25 mouse cellular contexts compared by ENCODE assay signal in the genomic region with DNA sequence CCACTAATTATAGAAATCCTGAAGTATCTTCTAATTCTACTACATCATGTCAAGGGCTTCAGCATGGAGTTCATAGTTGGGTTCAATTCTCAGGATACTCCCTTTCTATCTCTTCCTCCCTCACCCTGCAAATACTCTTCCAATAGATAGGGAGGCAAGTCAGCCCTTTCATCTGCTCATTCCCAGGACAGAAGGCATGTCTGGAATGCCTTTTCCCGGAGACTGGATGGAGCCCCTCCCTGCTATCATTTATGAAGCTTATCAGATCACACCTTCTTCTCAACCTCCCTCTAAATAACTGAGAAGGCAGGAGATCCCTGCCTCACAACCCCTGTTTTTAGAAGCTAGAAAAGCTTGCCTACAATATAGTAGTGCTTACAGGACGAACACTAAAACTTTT.
"Had no signal": no experiment of that assay in that cellular context is flagged by ENCODE, and none has a peak within 500 bp of the region (broad histone marks: within the 10 kb centered on the region; RNA-seq: fewer than 3 reads in every experiment).

No protein-coding gene starts in this region.

- H3K4me2 ChIP-seq: limb, embryonic 12.5 days; limb, embryonic 15.5 days; liver, embryonic 11.5 days; lung, embryonic 15.5 days; midbrain, embryonic 12.5 days; midbrain, embryonic 15.5 days; neural tube, embryonic 12.5 days; neural tube, embryonic 15.5 days had no signal

- H3K36me3 ChIP-seq: limb, embryonic 12.5 days; limb, embryonic 15.5 days; lung, embryonic 15.5 days; midbrain, embryonic 12.5 days; midbrain, embryonic 15.5 days; neural tube, embryonic 12.5 days; neural tube, embryonic 15.5 days had no signal

- DNase-seq: kidney, adult 8-10 months; kidney, postnatal 14 days; layer of hippocampus, adult 9-11 months; left cerebral cortex, postnatal 4 days; liver, postnatal 0 days; lung, postnatal 14 days; lung, postnatal 4 days; right cerebral cortex, adult 18-20 months; right cerebral cortex, postnatal 14 days; right cerebral cortex, postnatal 4 days; thymus, adult 2 months; thymus, postnatal 14 days; thymus, postnatal 4 days had no signal

- H3K27ac ChIP-seq: layer of hippocampus, adult 2 months; left cerebral cortex, adult 2 months; limb, embryonic 12.5 days; limb, embryonic 15.5 days; liver, embryonic 14.5 days; lung, embryonic 15.5 days; midbrain, embryonic 12.5 days; midbrain, embryonic 15.5 days; neural tube, embryonic 12.5 days; neural tube, embryonic 15.5 days; stomach, postnatal 0 days had no signal

- ATAC-seq: liver, postnatal 0 days; midbrain, embryonic 15.5 days had no signal

- H3K27me3 ChIP-seq: limb, embryonic 12.5 days; limb, embryonic 15.5 days; lung, embryonic 15.5 days; midbrain, embryonic 12.5 days; midbrain, embryonic 15.5 days; neural tube, embryonic 12.5 days; neural tube, embryonic 15.5 days had no signal

- H3K9ac ChIP-seq: limb, embryonic 12.5 days; limb, embryonic 15.5 days; liver, embryonic 14.5 days; liver, postnatal 0 days; lung, embryonic 15.5 days; midbrain, embryonic 12.5 days; midbrain, embryonic 15.5 days; neural tube, embryonic 12.5 days; neural tube, embryonic 15.5 days had no signal

- H3K4me3 ChIP-seq: layer of hippocampus, adult 2 months; left cerebral cortex, adult 2 months; limb, embryonic 12.5 days; limb, embryonic 15.5 days; lung, embryonic 15.5 days; midbrain, embryonic 12.5 days; midbrain, embryonic 15.5 days; neural tube, embryonic 12.5 days; neural tube, embryonic 15.5 days had no signal

- H3K9me3 ChIP-seq: limb, embryonic 12.5 days; limb, embryonic 15.5 days; lung, embryonic 15.5 days; midbrain, embryonic 12.5 days; midbrain, embryonic 15.5 days; neural tube, embryonic 12.5 days; neural tube, embryonic 15.5 days had no signal

- H3K4me1 ChIP-seq: limb, embryonic 12.5 days; limb, embryonic 15.5 days; lung, embryonic 15.5 days; midbrain, embryonic 12.5 days; midbrain, embryonic 15.5 days; neural tube, embryonic 12.5 days; neural tube, embryonic 15.5 days had no signal
